Comparison of ENCODE assay signal across 12 mouse cellular contexts in the genomic region with DNA sequence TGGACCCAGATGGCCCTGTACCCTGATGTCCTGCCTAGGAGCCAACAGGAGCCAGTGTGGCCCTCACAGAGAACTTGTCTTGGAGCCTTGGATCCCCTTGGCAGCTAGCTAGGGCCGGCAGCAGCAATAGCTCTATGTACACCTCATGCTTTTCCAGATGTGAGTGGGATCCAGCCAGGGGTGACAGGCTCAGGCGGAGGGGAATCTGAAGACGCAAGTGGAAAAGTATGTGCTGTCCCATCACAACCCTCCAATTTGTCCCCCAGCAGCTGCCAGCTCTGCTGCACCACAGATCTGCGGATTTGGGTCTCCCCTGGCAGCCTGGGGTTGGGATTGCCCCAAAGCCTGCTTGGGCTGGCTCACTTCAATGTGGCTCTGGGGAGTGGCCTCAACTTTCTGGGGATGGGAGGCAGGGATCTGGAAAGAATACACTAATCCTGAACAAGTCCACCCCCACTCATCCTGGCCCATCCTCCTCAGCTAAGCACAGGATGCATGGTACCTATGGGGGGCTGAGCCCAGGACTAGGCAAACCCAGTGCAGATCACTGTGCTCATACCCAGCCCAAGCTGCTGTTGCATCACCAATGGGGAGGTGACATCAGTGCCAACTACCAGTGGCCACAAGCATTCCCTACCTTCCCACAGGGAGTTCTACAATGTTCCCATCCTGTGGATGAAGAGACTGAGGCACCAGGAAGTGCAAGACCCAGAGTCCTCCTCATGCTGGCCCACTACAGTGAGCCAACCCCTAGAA.
DNase-seq lines count a peak whose midpoint lies in the region; ATAC-seq lines count a peak whose summit lies in the region.
"Had no signal": no experiment of that assay in that cellular context is flagged by ENCODE, and none has a peak within 500 bp of the region (broad histone marks: within the 10 kb centered on the region; RNA-seq: fewer than 3 reads in every experiment).

No protein-coding gene starts in this region.

- H3K27me3 ChIP-seq in embryonic facial prominence, embryonic 12.5 days: no peaks in the 10 kb centered on the region
- 0 out of 2 replicates have a peak, but pooled peaks cover 3% of the 10 kb centered on the region for H3K27me3 ChIP-seq in embryonic facial prominence, embryonic 10.5 days (replicated peaks; ENCODE audit: low read depth, poor library complexity, severe bottlenecking)
- H3K27me3 ChIP-seq in midbrain, embryonic 11.5 days (ENCODE audit: control insufficient read depth, insufficient read depth, low read length): no peaks in the 10 kb centered on the region

- no peaks in the 10 kb centered on the region for H3K9me3 ChIP-seq in embryonic facial prominence, embryonic 12.5 days
- H3K9me3 ChIP-seq in embryonic facial prominence, embryonic 10.5 days: no peaks in the 10 kb centered on the region
- no peaks in the 10 kb centered on the region for H3K9me3 ChIP-seq in midbrain, embryonic 11.5 days (ENCODE audit: control insufficient read depth, low read length)
- H3K9me3 ChIP-seq: megakaryocyte, embryonic 14.5 days had no signal

- H3K4me2 ChIP-seq in embryonic facial prominence, embryonic 12.5 days (replicated peaks): no peak overlapping the region
- no peak overlapping the region for H3K4me2 ChIP-seq in midbrain, embryonic 11.5 days

- H3K36me3 ChIP-seq in embryonic facial prominence, embryonic 12.5 days: no peaks in the 10 kb centered on the region
- no peaks in the 10 kb centered on the region for H3K36me3 ChIP-seq in embryonic facial prominence, embryonic 10.5 days (replicated peaks)
- H3K36me3 ChIP-seq in midbrain, embryonic 11.5 days (ENCODE audit: control insufficient read depth, insufficient read depth, low read length): no peaks in the 10 kb centered on the region; the same call in 1 of the 2 replicates

- no peak overlapping the region for H3K27ac ChIP-seq in embryonic facial prominence, embryonic 12.5 days
- H3K27ac ChIP-seq in embryonic facial prominence, embryonic 10.5 days (replicated peaks): no peak overlapping the region
- H3K27ac ChIP-seq in midbrain, embryonic 11.5 days (ENCODE audit: low read depth, low read length): no peak overlapping the region

- intact Hi-C loops in heart, postnatal 14 days (cut with DNase I): no loop called here

- no peak for DNase-seq in embryonic facial prominence, embryonic 10.5 days (ENCODE audit: low spot score)
- DNase-seq in testis, postnatal 10 days (ENCODE audit: low spot score): peak; percentile 56
- DNase-seq in testis, postnatal 14 days (ENCODE audit: low spot score): no peak
- DNase-seq in heart, postnatal 14 days: peak; percentile 53
- peak; percentile 69 for DNase-seq in skeletal muscle tissue, adult 2 months (ENCODE audit: low read depth, low spot score)
- DNase-seq in T-cell, adult 2 months (ENCODE audit: low spot score): no peak
- DNase-seq in midbrain, embryonic 11.5 days (ENCODE audit: low spot score, missing footprints): no peak
- DNase-seq: kidney, postnatal 36 days; left cerebral cortex, postnatal 4 days; spleen, adult 18-20 months had no signal

- H3K4me1 ChIP-seq in embryonic facial prominence, embryonic 12.5 days: peaks cover 9% of the 10 kb centered on the region
- peaks cover 35% of the 10 kb centered on the region for H3K4me1 ChIP-seq in embryonic facial prominence, embryonic 10.5 days
- H3K4me1 ChIP-seq in midbrain, embryonic 11.5 days (ENCODE audit: control insufficient read depth, insufficient read depth, low read length): peaks cover 16% of the 10 kb centered on the region

- WGBS in embryonic facial prominence, embryonic 12.5 days: 78% methylated on average over 4 of the region's 4 CpGs
- WGBS in embryonic facial prominence, embryonic 10.5 days: 87% methylated on average over 4 of the region's 4 CpGs
- 87% methylated on average over 4 of the region's 4 CpGs for WGBS in midbrain, embryonic 11.5 days

- H3K4me3 ChIP-seq in embryonic facial prominence, embryonic 12.5 days: no peak overlapping the region
- H3K4me3 ChIP-seq in embryonic facial prominence, embryonic 10.5 days: no peak overlapping the region
- no peak overlapping the region for H3K4me3 ChIP-seq in midbrain, embryonic 11.5 days (ENCODE audit: low read depth, low read length)
- H3K4me3 ChIP-seq: megakaryocyte, embryonic 14.5 days had no signal

- no peak for ATAC-seq in embryonic facial prominence, embryonic 12.5 days (ENCODE audit: insufficient number of reproducible peaks, insufficient read depth, low FRiP score, low TSS enrichment)
- no peak for ATAC-seq in midbrain, embryonic 11.5 days (ENCODE audit: low FRiP score)

- H3K9ac ChIP-seq in embryonic facial prominence, embryonic 12.5 days: peak overlapping the region; percentile 2; the same call in 1 of the 2 replicates
- H3K9ac ChIP-seq in midbrain, embryonic 11.5 days (ENCODE audit: low read length): no peak overlapping the region

Comparison
In these comparisons a context has a peak if more than half of its experiments do, and no peak if none do; other contexts are left out.
1. DNase-seq: peak in testis, postnatal 10 days (single experiment), heart, postnatal 14 days (2 of 2) and skeletal muscle tissue, adult 2 months (single experiment); none in embryonic facial prominence, embryonic 10.5 days (single experiment), testis, postnatal 14 days (single experiment), T-cell, adult 2 months (single experiment) and midbrain, embryonic 11.5 days (single experiment).